Mouse (Mus musculus): Measurements from ENCODE around the gene Rnf19b. TPM values are rescaled to one million over a fixed set of nuclear protein-coding genes. Genes with fewer than 3 reads are reported as not detected.

Rnf19b gene
- polyA plus RNA-seq, 1 experiment from 2014 or later, result 7.9 TPM

DNA sequence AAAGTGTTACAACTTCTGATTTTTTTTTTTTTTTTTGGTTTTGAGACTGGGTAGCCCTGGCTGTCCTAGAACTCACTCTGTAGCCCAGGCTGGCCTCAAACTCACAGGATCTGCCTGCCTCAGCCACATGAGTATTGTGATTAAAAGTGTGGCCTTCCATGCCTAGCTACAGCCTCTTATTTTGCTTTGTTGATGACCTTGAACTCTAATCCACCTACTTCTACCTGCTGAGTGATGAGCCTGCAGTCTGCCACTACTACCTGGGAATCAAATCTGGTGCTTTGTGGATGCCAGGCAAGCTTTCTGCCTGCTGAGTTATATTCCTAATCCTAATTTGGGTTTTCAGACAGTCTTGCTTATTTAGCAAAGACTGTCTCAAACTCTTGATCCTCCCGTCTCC is 3.4 kb downstream of the Rnf19b start:
- 97% methylated on average over 1 of the region's 1 CpGs for WGBS
- H3K36me3 ChIP-seq (replicated peaks), result no peaks in the 10 kb centered on the region
- no peaks in the 10 kb centered on the region for H3K27me3 ChIP-seq (replicated peaks; ENCODE audit: low read depth, poor library complexity, severe bottlenecking)
- H3K27ac ChIP-seq (replicated peaks), result no peak overlapping the region
- no peak overlapping the region for H3K4me3 ChIP-seq
- peaks cover 29% of the 10 kb centered on the region for H3K4me1 ChIP-seq
- H3K9me3 ChIP-seq, result no peaks in the 10 kb centered on the region
- no peak for DNase-seq (ENCODE audit: low spot score)

DNA sequence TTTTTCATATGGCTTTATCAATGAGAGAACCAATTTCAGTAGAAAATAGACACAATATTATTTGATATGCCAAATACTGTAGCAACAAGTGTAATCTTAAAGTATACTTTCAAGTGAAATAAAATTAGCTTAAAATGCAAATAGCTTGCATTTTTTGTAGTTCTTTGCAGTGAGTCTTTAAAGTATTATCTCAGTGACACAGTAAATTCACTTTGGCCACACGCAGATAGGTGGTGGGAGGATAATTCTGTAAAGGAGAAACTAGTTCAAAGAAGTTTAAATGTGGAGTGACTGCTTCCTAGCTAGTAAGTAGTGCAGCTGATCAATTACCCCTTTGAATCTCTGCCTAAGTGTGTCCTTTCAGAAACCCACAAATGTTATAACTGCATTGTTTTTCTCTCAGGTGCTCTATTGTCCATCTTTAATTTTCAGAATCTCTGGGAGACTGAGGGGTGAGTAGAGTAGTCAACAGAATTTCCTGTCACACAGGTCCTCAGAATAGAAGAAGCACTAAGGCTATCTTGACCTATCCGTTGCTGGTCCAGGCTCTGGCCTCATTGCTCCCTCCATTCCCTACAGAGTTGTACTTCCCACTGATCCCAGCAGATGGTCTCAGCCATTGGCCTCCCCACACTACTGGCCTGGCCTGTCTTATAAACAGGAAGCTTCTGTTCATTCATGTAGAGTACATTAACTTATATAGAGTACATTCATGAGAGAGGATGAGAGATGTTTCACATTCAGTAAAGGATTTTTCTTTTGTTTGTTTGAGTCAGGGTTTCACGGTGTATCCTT is 4.4 kb downstream of the Rnf19b start:
- DNase-seq (ENCODE audit: low spot score), result no peak
- H3K9me3 ChIP-seq, result no peaks in the 10 kb centered on the region
- H3K36me3 ChIP-seq (replicated peaks), result no peaks in the 10 kb centered on the region
- H3K4me1 ChIP-seq, result peaks cover 23% of the 10 kb centered on the region
- H3K4me3 ChIP-seq, result no peak overlapping the region
- no peaks in the 10 kb centered on the region for H3K27me3 ChIP-seq (replicated peaks; ENCODE audit: low read depth, poor library complexity, severe bottlenecking)
- WGBS, result 82% methylated on average over 3 of the region's 3 CpGs
- H3K27ac ChIP-seq (replicated peaks), result no peak overlapping the region

DNA sequence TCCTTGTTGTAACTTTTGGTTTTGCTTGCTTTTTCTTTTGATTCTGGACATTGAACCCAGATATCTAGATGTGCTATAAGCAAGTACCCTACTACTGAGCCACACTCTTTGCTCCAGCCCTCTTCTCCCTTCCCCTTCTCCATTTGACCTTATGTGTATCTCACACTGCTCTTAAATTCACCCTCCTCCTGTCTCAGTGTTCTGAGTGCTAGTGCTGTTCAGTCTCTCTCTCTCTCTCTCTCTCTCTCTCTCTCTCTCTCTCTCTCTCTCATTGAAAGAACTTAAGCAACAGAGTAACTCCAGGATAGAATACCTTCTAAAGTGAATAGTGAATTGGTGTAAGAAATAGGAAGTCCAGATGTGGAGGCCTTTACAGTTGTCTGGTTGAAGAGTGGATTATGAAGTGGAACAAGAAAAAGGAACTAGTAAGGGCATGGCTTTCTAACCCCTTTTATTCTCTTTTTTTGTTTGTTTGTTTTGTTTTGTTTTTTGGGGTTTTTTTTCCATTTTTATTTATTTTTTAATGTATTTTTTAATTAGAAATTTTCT is 7.7 kb downstream of the Rnf19b start:
- Histone ChIP-seq H3K9me3 (no peaks in the 10 kb centered on the region), H3K4me3 (no peak overlapping the region), H3K27me3 (replicated peaks; ENCODE audit: low read depth, poor library complexity, severe bottlenecking) (no peaks in the 10 kb centered on the region), H3K4me1 (no peaks in the 10 kb centered on the region), H3K27ac (replicated peaks) (no peak overlapping the region), H3K36me3 (replicated peaks) (no peaks in the 10 kb centered on the region)
- no peak for DNase-seq (ENCODE audit: low spot score)

DNA sequence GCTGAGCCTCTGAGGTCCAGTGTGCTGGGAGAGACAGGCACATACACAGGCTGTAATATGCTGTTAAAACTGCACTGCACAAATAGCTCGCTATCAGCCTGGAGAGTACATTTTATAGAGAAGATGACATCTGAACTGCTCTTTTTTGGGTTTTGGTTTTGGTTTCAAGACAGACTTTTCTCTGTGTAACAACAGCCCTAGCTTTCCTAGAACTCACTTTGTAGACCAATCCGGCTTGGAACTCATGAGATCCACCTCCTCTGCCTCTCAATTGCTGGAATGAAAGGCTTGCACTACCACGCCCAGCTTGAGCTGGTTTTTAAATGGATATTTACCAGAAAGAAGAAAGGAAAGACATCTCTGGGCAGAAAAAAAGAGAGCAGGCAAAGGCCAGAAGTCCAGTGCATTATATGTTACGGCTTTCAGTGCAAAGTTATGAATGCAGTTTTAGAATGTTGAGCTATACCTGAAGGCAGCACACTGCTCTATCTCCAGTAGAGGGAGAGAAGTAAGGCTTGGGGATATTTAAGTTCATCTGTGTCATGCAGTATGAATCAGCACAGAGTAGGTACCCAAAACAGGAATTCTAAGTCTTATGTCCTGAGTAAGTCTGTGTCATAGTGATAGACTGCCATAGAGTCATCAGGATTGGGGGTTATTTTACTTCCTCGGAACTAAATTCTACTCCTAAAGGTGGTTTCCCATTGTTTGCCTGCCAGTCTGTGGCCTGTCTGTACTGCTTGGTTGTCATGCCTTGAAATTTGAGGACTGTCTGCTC is 9.8 kb downstream of the Rnf19b start:
- no peak overlapping the region for H3K27ac ChIP-seq (replicated peaks)
- no peaks in the 10 kb centered on the region for H3K9me3 ChIP-seq
- 86% methylated on average over 5 of the region's 5 CpGs for WGBS
- H3K27me3 ChIP-seq (replicated peaks; ENCODE audit: low read depth, poor library complexity, severe bottlenecking), result no peaks in the 10 kb centered on the region
- H3K36me3 ChIP-seq (replicated peaks), result no peaks in the 10 kb centered on the region
- DNase-seq (ENCODE audit: low spot score), result no peak
- no peaks in the 10 kb centered on the region for H3K4me1 ChIP-seq
- H3K4me3 ChIP-seq, result no peak overlapping the region

DNA sequence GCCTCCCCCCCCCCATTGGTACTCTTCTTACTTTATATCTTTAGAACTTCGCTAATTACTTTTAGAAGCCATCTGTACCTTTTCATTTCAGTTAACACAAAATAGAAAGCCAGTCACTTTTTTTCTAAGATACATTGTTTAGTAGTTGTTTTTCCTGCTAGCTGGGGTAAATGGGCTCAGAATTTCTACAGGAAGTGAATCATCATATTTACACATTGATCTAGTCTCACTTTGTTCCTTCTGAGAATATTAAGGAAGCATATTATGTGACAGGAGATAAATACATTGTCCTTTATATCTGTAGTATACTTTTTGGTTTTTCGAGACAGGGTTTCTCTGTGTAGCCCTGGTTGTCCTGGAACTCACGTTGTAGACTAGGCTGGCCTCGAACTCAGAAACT is 10.8 kb downstream of the Rnf19b start:
- Histone ChIP-seq H3K4me3 (no peak overlapping the region), H3K27ac (replicated peaks) (no peak overlapping the region), H3K36me3 (replicated peaks) (peaks cover 8% of the 10 kb centered on the region), H3K4me1 (no peaks in the 10 kb centered on the region), H3K27me3 (replicated peaks; ENCODE audit: low read depth, poor library complexity, severe bottlenecking) (no peaks in the 10 kb centered on the region), H3K9me3 (no peaks in the 10 kb centered on the region)
- 94% methylated on average over 4 of the region's 4 CpGs for WGBS
- no peak for DNase-seq (ENCODE audit: low spot score)

DNA sequence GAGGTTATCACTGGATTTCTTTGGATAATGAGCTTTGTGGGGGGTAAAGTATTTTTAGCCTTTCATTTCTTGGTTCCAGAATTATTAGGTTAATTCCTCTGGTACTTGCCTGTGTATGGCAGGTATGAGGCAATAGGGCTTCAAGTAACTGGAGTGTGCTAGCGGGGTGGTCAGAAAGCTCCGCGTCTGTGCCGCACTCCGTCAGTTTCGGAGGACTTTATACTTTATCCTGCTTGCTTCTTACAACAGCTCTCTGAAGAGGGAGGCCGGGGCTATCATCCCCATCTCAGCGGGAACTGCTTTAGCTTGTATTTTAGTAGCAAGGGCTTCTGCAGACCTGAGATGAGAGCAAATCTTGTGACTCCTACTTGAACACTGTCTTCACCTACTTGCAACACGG is 21.1 kb downstream of the Rnf19b start:
- WGBS, result 95% methylated on average over 9 of the region's 9 CpGs
- H3K36me3 ChIP-seq (replicated peaks), result peaks cover 96% of the 10 kb centered on the region
- H3K9me3 ChIP-seq, result 0 out of 2 replicates have a peak, but pooled peaks cover 4% of the 10 kb centered on the region
- no peaks in the 10 kb centered on the region for H3K27me3 ChIP-seq (replicated peaks; ENCODE audit: low read depth, poor library complexity, severe bottlenecking)
- H3K4me1 ChIP-seq, result no peaks in the 10 kb centered on the region
- H3K4me3 ChIP-seq, result no peak overlapping the region
- no peak overlapping the region for H3K27ac ChIP-seq (replicated peaks)
- no peak for DNase-seq (ENCODE audit: low spot score)

DNA sequence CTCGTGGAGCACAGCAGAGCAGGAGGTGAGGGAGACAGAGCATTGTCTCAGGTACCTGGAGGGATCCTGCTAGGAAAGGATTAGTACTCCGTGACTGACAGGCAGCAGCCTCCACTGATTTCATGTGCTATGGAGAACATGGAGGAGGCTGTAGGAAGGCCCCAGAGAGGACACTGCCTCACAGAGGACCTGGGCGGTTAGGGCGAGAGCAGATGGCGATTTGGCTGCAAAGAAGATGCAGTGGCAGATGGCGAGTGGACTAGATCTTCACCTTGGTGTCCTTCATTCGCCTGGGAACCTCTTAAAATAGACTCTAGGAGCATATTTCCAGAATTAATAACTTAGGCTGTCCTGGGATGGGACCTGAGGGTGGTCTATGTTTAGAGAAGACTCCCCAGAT is 23.0 kb downstream of the Rnf19b start:
- 86% methylated on average over 7 of the region's 7 CpGs for WGBS

DNA sequence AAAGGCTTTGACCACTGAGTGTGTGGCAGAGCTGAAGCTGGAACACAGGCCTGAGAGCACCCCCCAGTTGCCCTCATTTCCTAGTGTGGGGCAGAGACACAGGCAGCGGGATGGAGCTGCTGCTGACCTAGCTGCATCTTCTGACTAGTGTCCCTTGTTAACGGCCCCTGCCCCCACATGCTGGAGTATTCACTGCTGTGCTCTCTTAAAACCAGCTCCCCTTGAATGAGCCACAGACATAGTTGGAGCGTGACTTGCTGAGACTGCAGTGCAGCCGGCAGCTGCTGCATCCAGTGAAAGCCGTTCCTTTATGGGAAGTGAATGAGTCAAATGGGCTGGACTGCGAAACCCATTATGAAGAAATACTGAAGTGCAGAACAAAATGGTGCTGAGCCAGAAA is 23.4 kb downstream of the Rnf19b start:
- no peaks in the 10 kb centered on the region for H3K4me1 ChIP-seq
- H3K4me3 ChIP-seq, result no peak overlapping the region
- no peak overlapping the region for H3K27ac ChIP-seq (replicated peaks)
- DNase-seq (ENCODE audit: low spot score), result no peak
- peaks cover 86% of the 10 kb centered on the region for H3K36me3 ChIP-seq (replicated peaks)
- H3K9me3 ChIP-seq, result 0 out of 2 replicates have a peak, but pooled peaks cover 4% of the 10 kb centered on the region
- no peaks in the 10 kb centered on the region for H3K27me3 ChIP-seq (replicated peaks; ENCODE audit: low read depth, poor library complexity, severe bottlenecking)
- WGBS, result 85% methylated on average over 6 of the region's 6 CpGs

More for the DNA sequence above, 23.0 kb downstream of the Rnf19b start:
- DNase-seq (ENCODE audit: low spot score), result no peak
- H3K36me3 ChIP-seq (replicated peaks), result peaks cover 91% of the 10 kb centered on the region
- H3K4me3 ChIP-seq, result no peak overlapping the region
- H3K27ac ChIP-seq (replicated peaks), result no peak overlapping the region
- no peaks in the 10 kb centered on the region for H3K27me3 ChIP-seq (replicated peaks; ENCODE audit: low read depth, poor library complexity, severe bottlenecking)
- no peaks in the 10 kb centered on the region for H3K4me1 ChIP-seq
- 0 out of 2 replicates have a peak, but pooled peaks cover 4% of the 10 kb centered on the region for H3K9me3 ChIP-seq

DNA sequence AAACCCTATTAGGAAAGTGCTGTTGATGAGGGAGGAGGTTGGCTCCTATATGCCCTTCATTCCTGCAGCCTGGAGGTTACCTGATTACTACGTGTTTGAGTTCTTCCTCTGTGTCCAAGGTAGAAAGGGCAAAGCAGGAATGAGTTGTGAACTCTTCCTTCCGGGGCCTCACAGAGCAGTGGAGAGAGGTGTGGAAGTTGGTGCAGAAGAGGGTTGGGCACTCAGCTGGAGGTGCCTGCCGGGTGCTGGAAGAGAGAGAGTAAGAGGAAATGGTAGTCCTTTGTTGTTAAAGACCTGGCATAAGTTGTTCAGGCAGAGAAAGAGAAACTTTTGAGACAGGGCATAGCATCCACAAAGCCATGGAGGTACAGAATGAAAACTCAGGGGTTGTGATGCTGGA is 23.9 kb downstream of the Rnf19b start:
- no peak overlapping the region for H3K4me3 ChIP-seq
- WGBS, result 82% methylated on average over 3 of the region's 3 CpGs
- no peak overlapping the region for H3K27ac ChIP-seq (replicated peaks)
- DNase-seq (ENCODE audit: low spot score), result no peak
- H3K36me3 ChIP-seq (replicated peaks), result peaks cover 82% of the 10 kb centered on the region
- no peaks in the 10 kb centered on the region for H3K4me1 ChIP-seq
- no peaks in the 10 kb centered on the region for H3K27me3 ChIP-seq (replicated peaks; ENCODE audit: low read depth, poor library complexity, severe bottlenecking)
- 0 out of 2 replicates have a peak, but pooled peaks cover 4% of the 10 kb centered on the region for H3K9me3 ChIP-seq

DNA sequence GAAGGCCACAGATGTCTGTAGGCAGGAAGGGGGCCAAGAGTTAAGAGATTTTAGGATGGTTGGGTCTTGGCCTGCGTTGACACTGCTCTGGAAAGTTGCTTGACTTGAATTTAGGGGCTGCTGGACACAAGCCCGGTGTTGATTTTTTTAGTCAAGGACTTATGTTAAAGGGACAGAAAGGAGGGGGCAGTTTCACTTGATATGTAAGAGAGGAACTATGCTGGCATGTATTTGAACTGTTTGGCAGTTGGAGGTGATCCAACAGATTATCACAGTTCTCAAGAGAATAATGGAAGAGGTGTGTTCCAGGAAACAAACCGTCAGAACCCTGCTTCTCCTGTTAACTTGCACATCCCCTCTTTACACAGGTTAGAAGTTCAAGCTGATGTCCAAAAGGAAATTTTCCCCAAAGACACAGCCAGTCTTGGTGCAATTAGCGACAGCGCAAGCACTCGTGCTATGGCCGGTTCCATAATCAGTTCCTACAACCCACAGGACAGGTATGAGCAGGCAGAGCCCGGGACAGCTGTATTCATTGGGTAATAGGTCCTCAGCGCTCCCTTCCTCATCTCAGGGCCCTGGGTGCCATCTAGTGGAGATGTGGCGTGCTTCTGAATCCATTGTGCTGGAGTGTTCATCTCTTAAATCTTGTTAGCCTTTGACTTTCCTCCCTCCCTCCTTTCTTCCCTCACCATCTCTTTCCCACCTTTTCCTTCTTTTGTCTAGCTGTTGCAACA is 24.5 kb downstream of the Rnf19b start:
- WGBS, result 49% methylated on average over 10 of the region's 10 CpGs
- peaks cover 76% of the 10 kb centered on the region for H3K36me3 ChIP-seq (replicated peaks)

DNA sequence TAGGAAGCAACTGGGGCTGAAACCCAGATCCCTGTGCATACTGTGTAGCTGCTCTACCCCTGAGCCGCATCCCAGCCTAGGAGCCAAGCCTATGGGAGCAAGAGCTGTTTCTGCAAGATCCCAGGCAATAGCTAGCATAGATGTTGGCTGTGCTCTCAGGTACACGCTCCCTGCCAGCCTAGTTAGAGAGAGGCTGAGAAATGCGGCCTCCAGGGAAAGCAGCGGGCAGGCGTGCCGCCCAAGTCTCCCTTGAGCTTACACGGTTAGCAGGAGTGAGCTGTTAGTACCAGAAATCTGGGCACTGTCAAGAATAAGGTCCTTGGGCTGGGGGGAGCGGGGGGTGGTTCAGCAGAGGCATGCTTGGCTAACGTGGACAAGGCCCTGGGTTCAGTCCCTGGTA is 26.8 kb downstream of the Rnf19b start:
- no peak for DNase-seq (ENCODE audit: low spot score)
- Histone ChIP-seq H3K36me3 (replicated peaks) (peaks cover 53% of the 10 kb centered on the region), H3K9me3 (no peaks in the 10 kb centered on the region), H3K27me3 (replicated peaks; ENCODE audit: low read depth, poor library complexity, severe bottlenecking) (no peaks in the 10 kb centered on the region), H3K27ac (replicated peaks) (no peak overlapping the region), H3K4me3 (no peak overlapping the region), H3K4me1 (no peaks in the 10 kb centered on the region)
- WGBS, result 92% methylated on average over 9 of the region's 9 CpGs

More for the DNA sequence above, 24.5 kb downstream of the Rnf19b start:
- H3K4me3 ChIP-seq, result no peak overlapping the region
- 0 out of 2 replicates have a peak, but pooled peaks cover 4% of the 10 kb centered on the region for H3K9me3 ChIP-seq
- no peak overlapping the region for H3K27ac ChIP-seq (replicated peaks)
- peak; percentile 77 for DNase-seq (ENCODE audit: low spot score)
- no peaks in the 10 kb centered on the region for H3K4me1 ChIP-seq
- no peaks in the 10 kb centered on the region for H3K27me3 ChIP-seq (replicated peaks; ENCODE audit: low read depth, poor library complexity, severe bottlenecking)

DNA sequence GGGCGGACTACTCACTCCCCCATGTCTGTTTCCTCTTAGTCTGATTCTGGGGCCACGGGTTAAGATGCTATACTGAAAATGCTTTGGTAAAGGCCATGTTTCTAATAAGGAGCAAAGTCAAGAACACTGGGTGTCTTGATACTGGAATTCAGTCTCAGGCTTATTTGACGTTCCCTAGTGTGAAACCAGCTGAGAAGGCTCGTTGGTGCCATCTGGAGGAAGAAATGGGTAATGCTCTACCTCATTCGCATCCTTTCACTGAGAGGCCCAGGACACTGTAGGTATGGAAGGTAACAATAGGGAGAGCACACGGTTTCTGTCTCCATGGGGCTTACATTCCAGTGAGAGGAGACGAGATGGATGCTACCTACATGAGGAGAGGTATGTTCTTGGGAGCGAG is 28.0 kb downstream of the Rnf19b start:
- DNase-seq (ENCODE audit: low spot score), result peak; percentile 73
- no peaks in the 10 kb centered on the region for H3K9me3 ChIP-seq
- H3K27me3 ChIP-seq (replicated peaks; ENCODE audit: low read depth, poor library complexity, severe bottlenecking), result no peaks in the 10 kb centered on the region
- H3K4me1 ChIP-seq, result no peaks in the 10 kb centered on the region
- no peak overlapping the region for H3K27ac ChIP-seq (replicated peaks)
- 30% methylated on average over 8 of the region's 8 CpGs for whole genome bisulfite sequencing
- peaks cover 41% of the 10 kb centered on the region for H3K36me3 ChIP-seq (replicated peaks)
- no peak overlapping the region for H3K4me3 ChIP-seq
